13 mouse cellular contexts compared by ENCODE assay signal in the genomic region with DNA sequence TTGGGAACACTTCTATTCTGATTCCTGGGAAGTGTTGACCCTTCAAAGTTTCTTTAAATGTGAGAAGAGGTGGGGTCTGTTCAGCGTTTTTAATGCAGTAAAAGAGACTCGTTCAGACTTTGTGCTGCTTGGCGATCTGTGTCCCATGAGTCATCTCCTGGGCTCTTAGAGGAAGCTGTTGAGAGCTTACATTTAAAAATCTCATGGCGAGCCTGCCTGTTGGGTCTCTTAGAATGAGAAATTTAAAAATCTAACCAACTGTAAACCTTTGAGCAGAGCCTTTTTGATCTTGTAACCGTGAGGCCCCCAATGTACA. TPM values are rescaled to one million over a fixed set of nuclear protein-coding genes. Genes with fewer than 3 reads are reported as not detected.
A peak's percentile ranks its signal among the peaks of the same experiment; 100 is the strongest.
DNase-seq lines count a peak whose midpoint lies in the region; ATAC-seq and TF ChIP-seq lines count a peak whose summit lies in the region.
"Had no signal": no experiment of that assay in that cellular context is flagged by ENCODE, and none has a peak within 500 bp of the region (broad histone marks: within the 10 kb centered on the region; RNA-seq: fewer than 3 reads in every experiment).

No protein-coding gene starts in this region.

- no peak for TF ChIP-seq POLR2A in limb, embryonic 14.5 days (IDR thresholded peaks at IDR 0.05; ENCODE audit: borderline replicate concordance, extremely low read depth, insufficient read depth, insufficient read length)

- WGBS in heart, postnatal 0 days = 32% methylated on average over 5 of the region's 5 CpGs
- 74% methylated on average over 5 of the region's 5 CpGs for WGBS in embryonic facial prominence, embryonic 10.5 days
- WGBS in limb, embryonic 14.5 days = 22% methylated on average over 5 of the region's 5 CpGs

- H3K4me2 ChIP-seq in heart, postnatal 0 days (ENCODE audit: low read depth, low read length) = no peak overlapping the region
- H3K4me2 ChIP-seq in limb, embryonic 14.5 days (replicated peaks; ENCODE audit: low read depth, low read length, severe bottlenecking) = no peak overlapping the region
- H3K4me2 ChIP-seq: forebrain, embryonic 13.5 days; hindbrain, embryonic 15.5 days had no signal

- DNase-seq in heart, postnatal 0 days (ENCODE audit: low spot score) = no peak
- DNase-seq in heart, adult 11 months = no peak
- DNase-seq in 416B (ENCODE audit: low read depth) = peak; percentile 79
- no peak for DNase-seq in embryonic facial prominence, embryonic 10.5 days (ENCODE audit: low spot score)
- no peak for DNase-seq in limb, embryonic 14.5 days (ENCODE audit: low spot score)
- DNase-seq in frontal cortex, postnatal 36 days (ENCODE audit: low spot score in 2 of 2) = no peak
- no peak for DNase-seq in urinary bladder, postnatal 10 days (ENCODE audit: low spot score)
- DNase-seq: adrenal gland, adult 8-10 months; cerebellum, adult 8-10 months; right cerebral cortex, postnatal 4 days had no signal

- no peak for ATAC-seq in heart, postnatal 0 days (ENCODE audit: insufficient read depth, low read depth)
- ATAC-seq in limb, embryonic 14.5 days (ENCODE audit: low FRiP score, low read depth) = peak; percentile 35; the same call in 1 of the 2 replicates
- no peak for ATAC-seq in activated CD4-positive, CD25-positive, alpha-beta regulatory T cell, adult 4 months
- ATAC-seq: forebrain, embryonic 13.5 days had no signal

- TF ChIP-seq EP300 in heart, postnatal 0 days (IDR thresholded peaks at IDR 0.05; ENCODE audit: low read depth) = no peak

- no peaks in the 10 kb centered on the region for H3K9me3 ChIP-seq in heart, postnatal 0 days (replicated peaks; ENCODE audit: control insufficient read depth, low read length)
- no peaks in the 10 kb centered on the region for H3K9me3 ChIP-seq in embryonic facial prominence, embryonic 10.5 days
- no peaks in the 10 kb centered on the region for H3K9me3 ChIP-seq in limb, embryonic 14.5 days (ENCODE audit: control insufficient read depth, low read length)
- H3K9me3 ChIP-seq: forebrain, embryonic 13.5 days; hindbrain, embryonic 15.5 days had no signal

- peaks cover 17% of the 10 kb centered on the region for H3K36me3 ChIP-seq in heart, postnatal 0 days (replicated peaks; ENCODE audit: control insufficient read depth, insufficient read depth, low read length)
- H3K36me3 ChIP-seq in embryonic facial prominence, embryonic 10.5 days (replicated peaks) = peaks cover 58% of the 10 kb centered on the region
- H3K36me3 ChIP-seq in limb, embryonic 14.5 days (ENCODE audit: control insufficient read depth, insufficient read depth, low read length) = peaks cover 8% of the 10 kb centered on the region
- H3K36me3 ChIP-seq: hindbrain, embryonic 15.5 days had no signal

- no peak overlapping the region for H3K4me3 ChIP-seq in heart, postnatal 0 days (ENCODE audit: low read depth, low read length)
- H3K4me3 ChIP-seq in embryonic facial prominence, embryonic 10.5 days = no peak overlapping the region
- H3K4me3 ChIP-seq in limb, embryonic 14.5 days (replicated peaks; ENCODE audit: low read length) = no peak overlapping the region
- H3K4me3 ChIP-seq: forebrain, embryonic 13.5 days; hindbrain, embryonic 15.5 days had no signal

- no peaks in the 10 kb centered on the region for H3K27me3 ChIP-seq in heart, postnatal 0 days (ENCODE audit: control insufficient read depth, insufficient read depth, low read length)
- no peaks in the 10 kb centered on the region for H3K27me3 ChIP-seq in embryonic facial prominence, embryonic 10.5 days (replicated peaks; ENCODE audit: low read depth, poor library complexity, severe bottlenecking)
- H3K27me3 ChIP-seq in limb, embryonic 14.5 days (ENCODE audit: control insufficient read depth, insufficient read depth, low read length) = no peaks in the 10 kb centered on the region
- H3K27me3 ChIP-seq: forebrain, embryonic 13.5 days; hindbrain, embryonic 15.5 days had no signal

- no peak for TF ChIP-seq CTCF in heart, postnatal 0 days (IDR thresholded peaks at IDR 0.05; ENCODE audit: low read depth)

- no peak overlapping the region for H3K9ac ChIP-seq in heart, postnatal 0 days (replicated peaks; ENCODE audit: low read depth, low read length)
- no peak overlapping the region for H3K9ac ChIP-seq in limb, embryonic 14.5 days (ENCODE audit: low read depth, low read length, severe bottlenecking)
- H3K9ac ChIP-seq: forebrain, embryonic 13.5 days; hindbrain, embryonic 15.5 days had no signal

- peaks cover 32% of the 10 kb centered on the region for H3K4me1 ChIP-seq in heart, postnatal 0 days (ENCODE audit: control insufficient read depth, insufficient read depth)
- peaks cover 34% of the 10 kb centered on the region for H3K4me1 ChIP-seq in embryonic facial prominence, embryonic 10.5 days
- peaks cover 31% of the 10 kb centered on the region for H3K4me1 ChIP-seq in limb, embryonic 14.5 days (ENCODE audit: control insufficient read depth, insufficient read depth, low read length)

- H3K27ac ChIP-seq in heart, postnatal 0 days (ENCODE audit: low read depth) = peak overlapping the region; percentile 63
- H3K27ac ChIP-seq in embryonic facial prominence, embryonic 10.5 days (replicated peaks) = peak overlapping the region; percentile 80
- peak overlapping the region; percentile 1 for H3K27ac ChIP-seq in limb, embryonic 14.5 days (replicated peaks; ENCODE audit: low read depth, low read length)
- H3K27ac ChIP-seq: forebrain, embryonic 13.5 days; hindbrain, embryonic 15.5 days had no signal

RNA-seq across cellular contexts. Expression of a gene that starts 43.9 kb away (rescaled TPM):
- total RNA-seq in heart, postnatal 0 days (2014; rRNA removed; ENCODE audit: low replicate concordance) = 14.3 and 15.0 TPM in 2 replicates
- 12.5 and 12.6 TPM in 2 replicates for polyA plus RNA-seq in heart, postnatal 0 days (2015; fragmentation: Nextera tagmentation; extraction: Ambion mirVana)
- polyA plus RNA-seq in embryonic facial prominence, embryonic 10.5 days (2016; fragmentation: Nextera tagmentation; extraction: Ambion mirVana) = 105 and 106 TPM in 2 replicates
- 25.8 and 31.7 TPM in 2 replicates for polyA plus RNA-seq in limb, embryonic 14.5 days (2012; rRNA removed)
- 50.6 and 52.6 TPM in 2 replicates for polyA plus RNA-seq in limb, embryonic 14.5 days (2014; fragmentation: Nextera tagmentation; extraction: Ambion mirVana)
- polyA plus RNA-seq in activated CD4-positive, CD25-positive, alpha-beta regulatory T cell, adult 4 months (2017; shearing (Covaris generic)) = 10 to 100 TPM; 27.4 to 37.8 TPM

Comparison
In these comparisons a context has a peak if more than half of its experiments do, and no peak if none do; other contexts are left out.
1. H3K27ac ChIP-seq: peak in every context shown above with its lines; median percentile 80 in embryonic facial prominence, embryonic 10.5 days; 63 in heart, postnatal 0 days; 1 in limb, embryonic 14.5 days.